Mouse (Mus musculus) liver, adult 2 months (tissue): ENCODE data around the gene Frmpd3. TPM values are rescaled to one million over a fixed set of nuclear protein-coding genes. Genes with fewer than 3 reads are reported as not detected.

Source experiments
- DNase-seq: peaks from one replicate; pipeline ENCODE4 v3.0.0-alpha.2; 2011; ENCODE audit warnings: low read depth, low spot score; ENCODE audit errors: extremely low read depth
- H3K27ac ChIP-seq: fragments of 200-500 bp; replicated peaks from 2 replicates; pipeline ENCODE4 v1.5.1; 2012; ENCODE audit warnings: low read depth, mild to moderate bottlenecking, control low read depth, inconsistent platforms, low read length; ENCODE audit not compliant: insufficient read depth
- H3K27me3 ChIP-seq: fragments of 200-500 bp; 2 replicates; pipeline ENCODE4 v1.6.1; 2012; ENCODE audit warnings: mild to moderate bottlenecking, moderate library complexity, low read length, inconsistent platforms; ENCODE audit not compliant: control insufficient read depth, insufficient read depth
- H3K36me3 ChIP-seq: fragments of 200-500 bp; 2 replicates; pipeline ENCODE4 v1.6.1; 2012; ENCODE audit warnings: low read length, inconsistent platforms; ENCODE audit not compliant: control insufficient read depth, insufficient read depth
- H3K4me1 ChIP-seq: fragments of 200-500 bp; 2 replicates; pipeline ENCODE4 v1.6.1; 2011; ENCODE audit warnings: low read length; ENCODE audit not compliant: control insufficient read depth, insufficient read depth
- H3K4me3 ChIP-seq: fragments of 200-500 bp; 2 replicates; pipeline ENCODE4 v1.5.1; 2011; ENCODE audit warnings: low read depth, mild to moderate bottlenecking, control low read depth, low read length, moderate library complexity; ENCODE audit not compliant: insufficient read depth
- H3K79me2 ChIP-seq: fragments of 200-500 bp; 2 replicates; pipeline ENCODE4 v1.6.1; 2012; ENCODE audit warnings: inconsistent platforms, mild to moderate bottlenecking, low read length, moderate library complexity; ENCODE audit not compliant: control insufficient read depth, insufficient read depth
- H3K9ac ChIP-seq: fragments of 200-500 bp; 2 replicates; pipeline ENCODE4 v1.6.1; 2012; ENCODE audit warnings: low read depth, mild to moderate bottlenecking, control low read depth, inconsistent platforms, low read length
- CTCF ChIP-seq: fragments of 200-500 bp; IDR thresholded peaks from 2 replicates; pipeline ENCODE4 v1.5.1; 2011; ENCODE audit warnings: low read depth, low read length, control low read depth
- POLR2A ChIP-seq: fragments of 200-500 bp; IDR thresholded peaks from 2 replicates; pipeline ENCODE4 v1.6.1; 2011; ENCODE audit warnings: low read length, control low read depth; ENCODE audit not compliant: insufficient read depth; ENCODE audit errors: extremely low read depth
- WGBS: fragments of 180-500 bp; shearing (Covaris S2); methylation state at CpG from one replicate; pipeline ENCODE4 v1.1.7; 2018; 5-methylcytosine and 5-hydroxymethylcytosine counted together
- polyA plus RNA-seq: library from polyadenylated mRNA; depleted of rRNA; stranded (reverse); fragments of >200 nt; gene quantifications from 2 replicates; pipeline ENCODE4 v1.2.3, GENCODE M21; 2012; rRNA removed
- total RNA-seq: library from RNA; depleted of rRNA; stranded (reverse); fragments of >200 nt; gene quantifications from 2 replicates; pipeline ENCODE4 v1.2.3, GENCODE M21; 2014; rRNA removed

Frmpd3 gene
- total and polyA plus RNA-seq, 2 experiments: not detected

- peak overlapping the region; percentile 98 for H3K4me3 ChIP-seq
- no peaks in the 10 kb centered on the region for H3K27me3 ChIP-seq
- no peaks in the 10 kb centered on the region for H3K36me3 ChIP-seq
- DNase-seq: peak; percentile 21
- peaks cover 4% of the 10 kb centered on the region for H3K4me1 ChIP-seq
- H3K27ac ChIP-seq: peak overlapping the region; percentile 43
- peak overlapping the region; percentile 76 for H3K9ac ChIP-seq
- under 1% methylated on average over 39 of the region's 39 CpGs for WGBS
- peaks cover 6% of the 10 kb centered on the region; the same call in 1 of the 2 replicates for H3K79me2 ChIP-seq
- TF ChIP-seq POLR2A (no peak), CTCF (no peak)
Measured at GRCm38 (mm10) chrX:140456751-140457491, 114.9 kb downstream of the Frmpd3 start.

- Histone ChIP-seq H3K27me3 (no peaks in the 10 kb centered on the region), H3K36me3 (no peaks in the 10 kb centered on the region), H3K9ac (no peak overlapping the region; the same call in 1 of the 2 replicates), H3K4me3 (peak overlapping the region; percentile 98), H3K79me2 (peaks cover 6% of the 10 kb centered on the region; the same call in 1 of the 2 replicates), H3K4me1 (peaks cover 4% of the 10 kb centered on the region), H3K27ac (no peak overlapping the region)
- peak; percentile 11 for DNase-seq
- TF ChIP-seq POLR2A (no peak), CTCF (no peak)
- WGBS: 12% methylated on average over 12 of the region's 12 CpGs
Measured at GRCm38 (mm10) chrX:140457502-140457901, 115.4 kb downstream of the Frmpd3 start.

GRCm38 (mm10) chrX:140478231-140478630 is 136.2 kb downstream of the Frmpd3 start:
- H3K9ac ChIP-seq: no peak overlapping the region
- H3K79me2 ChIP-seq: no peaks in the 10 kb centered on the region
- no peak overlapping the region for H3K4me3 ChIP-seq
- 82% methylated on average over 6 of the region's 6 CpGs for WGBS
- H3K4me1 ChIP-seq: no peaks in the 10 kb centered on the region
- no peaks in the 10 kb centered on the region for H3K27me3 ChIP-seq
- H3K27ac ChIP-seq: no peak overlapping the region
- no peak for TF ChIP-seq POLR2A
- no peak for TF ChIP-seq CTCF
- peaks cover 2% of the 10 kb centered on the region; the same call in 1 of the 2 replicates for H3K36me3 ChIP-seq
- DNase-seq: no peak

- no peaks in the 10 kb centered on the region for H3K4me1 ChIP-seq
- H3K36me3 ChIP-seq: no peaks in the 10 kb centered on the region
- H3K27me3 ChIP-seq: no peaks in the 10 kb centered on the region
- peak; percentile 45 for DNase-seq
- TF ChIP-seq POLR2A (no peak), CTCF (peak; percentile 67)
- H3K27ac ChIP-seq: no peak overlapping the region
- no peak overlapping the region for H3K4me3 ChIP-seq
- 19% methylated on average over 5 of the region's 5 CpGs for WGBS
- H3K9ac ChIP-seq: no peak overlapping the region
- no peaks in the 10 kb centered on the region for H3K79me2 ChIP-seq
Measured at GRCm38 (mm10) chrX:140479171-140479570, 137.1 kb downstream of the Frmpd3 start.

Other genes starting within 250 kb of the Frmpd3 start
- 30.7 and 32.4 TPM in 2 replicates for gene Prps1, start 114.3 kb downstream of the Frmpd3 start, total RNA-seq
- gene Prps1, start 114.3 kb downstream of the Frmpd3 start, polyA plus RNA-seq: 10.6 and 12.3 TPM in 2 replicates